11 mouse cellular contexts compared by ENCODE assay signal in genomic region chr8:91329056-91329455, GRCm38 (mm10). TPM values are rescaled to one million over a fixed set of nuclear protein-coding genes. Genes with fewer than 3 reads are reported as not detected.
DNase-seq lines count a peak whose midpoint lies in the region; ATAC-seq lines count a peak whose summit lies in the region.
"Had no signal": no experiment of that assay in that cellular context is flagged by ENCODE, and none has a peak within 500 bp of the region (broad histone marks: within the 10 kb centered on the region; RNA-seq: fewer than 3 reads in every experiment).

No protein-coding gene starts in this region.

- peaks cover 21 to 52% of the 10 kb centered on the region in 2 experiments for H3K4me1 ChIP-seq in heart, embryonic 14.5 days (ENCODE audit: control insufficient read depth in 2 of 2, insufficient read depth in 2 of 2, low read length in 2 of 2)
- H3K4me1 ChIP-seq in embryonic facial prominence, embryonic 10.5 days, result peaks cover 65% of the 10 kb centered on the region
- peaks cover 16% of the 10 kb centered on the region; the same call in 1 of the 2 replicates for H3K4me1 ChIP-seq in hindbrain, embryonic 11.5 days (replicated peaks; ENCODE audit: control insufficient read depth, insufficient read depth, low read length)
- H3K4me1 ChIP-seq in midbrain, embryonic 11.5 days (ENCODE audit: control insufficient read depth, insufficient read depth, low read length), result peaks cover 24% of the 10 kb centered on the region

- H3K9me3 ChIP-seq in heart, embryonic 14.5 days (ENCODE audit: control insufficient read depth, low read length), result no peaks in the 10 kb centered on the region
- H3K9me3 ChIP-seq in embryonic facial prominence, embryonic 10.5 days, result no peaks in the 10 kb centered on the region
- no peaks in the 10 kb centered on the region for H3K9me3 ChIP-seq in hindbrain, embryonic 11.5 days (ENCODE audit: control insufficient read depth, low read length)
- H3K9me3 ChIP-seq in midbrain, embryonic 11.5 days (ENCODE audit: control insufficient read depth, low read length), result no peaks in the 10 kb centered on the region

- DNase-seq in heart, adult 9 months (ENCODE audit: low spot score in 2 of 2), result no peak
- no peak for DNase-seq in embryonic facial prominence, embryonic 10.5 days (ENCODE audit: low spot score)
- DNase-seq in hindbrain, embryonic 11.5 days (ENCODE audit: low spot score), result no peak
- DNase-seq in midbrain, embryonic 11.5 days (ENCODE audit: low spot score, missing footprints), result no peak
- DNase-seq in urinary bladder, postnatal 10 days (ENCODE audit: low spot score), result no peak
- DNase-seq in ovary, postnatal 10 days (ENCODE audit: low spot score), result no peak
- DNase-seq in layer of hippocampus, adult 8-10 months (ENCODE audit: low spot score in 2 of 2), result no peak
- DNase-seq: kidney, adult 11 months; layer of hippocampus, postnatal 36 days; lung, postnatal 10 days had no signal

- peak overlapping the region; percentile 38 to 71 for H3K27ac ChIP-seq in heart, embryonic 14.5 days (replicated peaks in 1 of 2; ENCODE audit: control insufficient read depth in 1 of 2, insufficient read depth in 1 of 2, low read depth in 2 of 2, low read length in 2 of 2)
- peak overlapping the region; percentile 57; the same call in 1 of the 2 replicates for H3K27ac ChIP-seq in embryonic facial prominence, embryonic 10.5 days (replicated peaks)
- H3K27ac ChIP-seq in hindbrain, embryonic 11.5 days (ENCODE audit: low read depth, low read length), result peak overlapping the region; percentile 82
- peak overlapping the region; percentile 63; the same call in 1 of the 2 replicates for H3K27ac ChIP-seq in midbrain, embryonic 11.5 days (ENCODE audit: low read depth, low read length)

- 79% methylated on average over 9 of the region's 9 CpGs for WGBS in heart, embryonic 14.5 days
- WGBS in embryonic facial prominence, embryonic 10.5 days, result 84% methylated on average over 9 of the region's 9 CpGs
- WGBS in hindbrain, embryonic 11.5 days, result 73% methylated on average over 9 of the region's 9 CpGs
- WGBS in midbrain, embryonic 11.5 days, result 79% methylated on average over 9 of the region's 9 CpGs

- no peak for ATAC-seq in heart, embryonic 14.5 days (ENCODE audit: insufficient number of reproducible peaks, insufficient read depth, low FRiP score, low read depth)
- ATAC-seq in hindbrain, embryonic 11.5 days (ENCODE audit: low FRiP score), result no peak
- ATAC-seq in midbrain, embryonic 11.5 days (ENCODE audit: low FRiP score), result no peak

- H3K36me3 ChIP-seq in heart, embryonic 14.5 days (ENCODE audit: control insufficient read depth, insufficient read depth, low read length), result 0 out of 2 replicates have a peak, but pooled peaks cover 9% of the 10 kb centered on the region
- H3K36me3 ChIP-seq in embryonic facial prominence, embryonic 10.5 days (replicated peaks), result peaks cover 31% of the 10 kb centered on the region
- no peaks in the 10 kb centered on the region for H3K36me3 ChIP-seq in hindbrain, embryonic 11.5 days (ENCODE audit: control insufficient read depth, insufficient read depth, low read length)
- H3K36me3 ChIP-seq in midbrain, embryonic 11.5 days (ENCODE audit: control insufficient read depth, insufficient read depth, low read length), result no peaks in the 10 kb centered on the region

- H3K4me3 ChIP-seq in heart, embryonic 14.5 days (ENCODE audit: control insufficient read depth in 1 of 2, insufficient read depth in 1 of 2, low read depth in 1 of 2, low read length in 2 of 2), result no peak overlapping the region
- H3K4me3 ChIP-seq in embryonic facial prominence, embryonic 10.5 days, result no peak overlapping the region
- H3K4me3 ChIP-seq in hindbrain, embryonic 11.5 days (ENCODE audit: low read depth, low read length), result no peak overlapping the region
- no peak overlapping the region for H3K4me3 ChIP-seq in midbrain, embryonic 11.5 days (ENCODE audit: low read depth, low read length)

- no peak overlapping the region for H3K4me2 ChIP-seq in heart, embryonic 14.5 days (ENCODE audit: low read length)
- no peak overlapping the region for H3K4me2 ChIP-seq in hindbrain, embryonic 11.5 days (replicated peaks; ENCODE audit: low read depth, low read length)
- no peak overlapping the region for H3K4me2 ChIP-seq in midbrain, embryonic 11.5 days

- H3K27me3 ChIP-seq in heart, embryonic 14.5 days (ENCODE audit: control insufficient read depth, insufficient read depth, low read length), result no peaks in the 10 kb centered on the region
- no peaks in the 10 kb centered on the region for H3K27me3 ChIP-seq in embryonic facial prominence, embryonic 10.5 days (replicated peaks; ENCODE audit: low read depth, poor library complexity, severe bottlenecking)
- H3K27me3 ChIP-seq in hindbrain, embryonic 11.5 days (ENCODE audit: control insufficient read depth, insufficient read depth, low read length), result no peaks in the 10 kb centered on the region
- no peaks in the 10 kb centered on the region for H3K27me3 ChIP-seq in midbrain, embryonic 11.5 days (ENCODE audit: control insufficient read depth, insufficient read depth, low read length)

- H3K9ac ChIP-seq in heart, embryonic 14.5 days (ENCODE audit: low read length), result no peak overlapping the region
- no peak overlapping the region for H3K9ac ChIP-seq in hindbrain, embryonic 11.5 days (ENCODE audit: low read depth, low read length)
- H3K9ac ChIP-seq in midbrain, embryonic 11.5 days (ENCODE audit: low read length), result no peak overlapping the region

RNA-seq across cellular contexts. Expression of gene Fto, which starts 15.7 kb away (rescaled TPM):
- polyA plus RNA-seq in heart, embryonic 14.5 days (2014; fragmentation: Nextera tagmentation; extraction: Ambion mirVana), result 71.5 and 76.3 TPM in 2 replicates
- polyA plus RNA-seq in embryonic facial prominence, embryonic 10.5 days (2016; fragmentation: Nextera tagmentation; extraction: Ambion mirVana), result 95.3 and 98.3 TPM in 2 replicates
- polyA plus RNA-seq in hindbrain, embryonic 11.5 days (2014; fragmentation: Nextera tagmentation; extraction: Ambion mirVana), result 94.7 and 107 TPM in 2 replicates
- 105 and 110 TPM in 2 replicates for polyA plus RNA-seq in midbrain, embryonic 11.5 days (2014; fragmentation: Nextera tagmentation; extraction: Ambion mirVana)
- 100 to 1,000 TPM; 143 to 151 (median 148) TPM for total RNA-seq in layer of hippocampus, adult 8-10 months (2022)

RNA-seq across cellular contexts. Expression of gene Rpgrip1l, which starts 16.0 kb away (rescaled TPM):
- polyA plus RNA-seq in heart, embryonic 14.5 days (2014; fragmentation: Nextera tagmentation; extraction: Ambion mirVana), result 8.8 and 9.9 TPM in 2 replicates
- polyA plus RNA-seq in embryonic facial prominence, embryonic 10.5 days (2016; fragmentation: Nextera tagmentation; extraction: Ambion mirVana), result 11.1 and 11.3 TPM in 2 replicates
- 11.8 and 19.4 TPM in 2 replicates for polyA plus RNA-seq in hindbrain, embryonic 11.5 days (2014; fragmentation: Nextera tagmentation; extraction: Ambion mirVana)
- polyA plus RNA-seq in midbrain, embryonic 11.5 days (2014; fragmentation: Nextera tagmentation; extraction: Ambion mirVana), result 13.9 and 16.9 TPM in 2 replicates
- total RNA-seq in layer of hippocampus, adult 8-10 months (2022), result 10 to 100 TPM; 20.9 to 27.3 (median 23.2) TPM
